Mouse (Mus musculus) heart, adult 18-20 months (tissue): ENCODE data around the gene 1700066M21Rik. TPM values are rescaled to one million over a fixed set of nuclear protein-coding genes. Genes with fewer than 3 reads are reported as not detected.

Experiments
- DNase-seq, 2 experiments: peaks; one replicate each; pipeline ENCODE4 v3.0.0; 2021 to 2022; ENCODE audit warnings: mixed read lengths in 1 of 2
- long read RNA-seq, 2 experiments: library from polyadenylated mRNA; stranded (forward); transcript quantifications; one replicate each; pipeline ENCODE4 v2.0.0; 2021
- total RNA-seq, 2 experiments: library from RNA; stranded (reverse); gene quantifications; 2 replicates each; pipeline ENCODE4 v1.2.3; 2021

Gene 1700066M21Rik
- total RNA-seq = 1 to 10 TPM; 2.8 to 3.2 TPM
- long read RNA-seq, experiment 1, partial matches to known transcripts = 0 of 2 reads
- long read RNA-seq, experiment 1, other reads (novel, unspliced or antisense) = 1 of 2 reads
- long read RNA-seq, experiment 2, partial matches to known transcripts = 0 of 1 reads
- long read RNA-seq, experiment 2, other reads (novel, unspliced or antisense) = 1 of 1 reads

GRCm38 (mm10) chr1:57377376-57378341 lies at the start of gene 1700066M21Rik:
Gene 1700066M21Rik (plus strand): TSS chr1:57377620.
- DNase-seq = peak; percentile 95 to 96

- no peak for DNase-seq
Measured at GRCm38 (mm10) chr1:57329285-57330093, 47.9 kb upstream of the 1700066M21Rik start.

GRCm38 (mm10) chr1:57330228-57330627 lies 47.2 kb upstream of the 1700066M21Rik start:
- DNase-seq = no peak

- no peak for DNase-seq
Measured at GRCm38 (mm10) chr1:57332040-57332439, 45.4 kb upstream of the 1700066M21Rik start.

GRCm38 (mm10) chr1:57333550-57334213 lies 43.7 kb upstream of the 1700066M21Rik start:
- DNase-seq = peak; percentile 47 to 50

- no peak for DNase-seq
Measured at GRCm38 (mm10) chr1:57335200-57335599, 42.2 kb upstream of the 1700066M21Rik start.

GRCm38 (mm10) chr1:57339156-57339796 lies 38.1 kb upstream of the 1700066M21Rik start:
- no peak for DNase-seq

- no peak for DNase-seq
Measured at GRCm38 (mm10) chr1:57341197-57341596, 36.2 kb upstream of the 1700066M21Rik start.

- no peak for DNase-seq
Measured at GRCm38 (mm10) chr1:57347487-57347886, 29.9 kb upstream of the 1700066M21Rik start.

GRCm38 (mm10) chr1:57351941-57352340 lies 25.5 kb upstream of the 1700066M21Rik start:
- DNase-seq = no peak

- no peak for DNase-seq
Measured at GRCm38 (mm10) chr1:57358546-57358945, 18.9 kb upstream of the 1700066M21Rik start.

GRCm38 (mm10) chr1:57367446-57367845 lies 10.0 kb upstream of the 1700066M21Rik start:
- DNase-seq = no peak

- DNase-seq = no peak
Measured at GRCm38 (mm10) chr1:57369111-57369510, 8.3 kb upstream of the 1700066M21Rik start.

- no peak for DNase-seq
Measured at GRCm38 (mm10) chr1:57370451-57370850, 7.0 kb upstream of the 1700066M21Rik start.

GRCm38 (mm10) chr1:57375276-57375675 lies 2.1 kb upstream of the 1700066M21Rik start:
- DNase-seq = no peak

GRCm38 (mm10) chr1:57376806-57377205 lies 614 bp upstream of the 1700066M21Rik start:
- DNase-seq = no peak

GRCm38 (mm10) chr1:57386519-57386918 lies 9.1 kb downstream of the 1700066M21Rik start:
- DNase-seq = no peak

- no peak for DNase-seq
Measured at GRCm38 (mm10) chr1:57387876-57388275, 10.5 kb downstream of the 1700066M21Rik start.

- no peak for DNase-seq
Measured at GRCm38 (mm10) chr1:57388402-57389155, 11.2 kb downstream of the 1700066M21Rik start.

GRCm38 (mm10) chr1:57390993-57391790 lies 13.8 kb downstream of the 1700066M21Rik start:
- no peak for DNase-seq
